Mouse (Mus musculus) urinary bladder, postnatal 36 days (tissue): Measurements from ENCODE around the gene Gypa.

Source experiments
- DNase-seq, 2 experiments: peaks; one replicate each; pipeline ENCODE4 v3.0.0; 2022; ENCODE audit warnings: low spot score in 2 of 2, mixed read lengths in 1 of 2

The Gypa gene

DNA sequence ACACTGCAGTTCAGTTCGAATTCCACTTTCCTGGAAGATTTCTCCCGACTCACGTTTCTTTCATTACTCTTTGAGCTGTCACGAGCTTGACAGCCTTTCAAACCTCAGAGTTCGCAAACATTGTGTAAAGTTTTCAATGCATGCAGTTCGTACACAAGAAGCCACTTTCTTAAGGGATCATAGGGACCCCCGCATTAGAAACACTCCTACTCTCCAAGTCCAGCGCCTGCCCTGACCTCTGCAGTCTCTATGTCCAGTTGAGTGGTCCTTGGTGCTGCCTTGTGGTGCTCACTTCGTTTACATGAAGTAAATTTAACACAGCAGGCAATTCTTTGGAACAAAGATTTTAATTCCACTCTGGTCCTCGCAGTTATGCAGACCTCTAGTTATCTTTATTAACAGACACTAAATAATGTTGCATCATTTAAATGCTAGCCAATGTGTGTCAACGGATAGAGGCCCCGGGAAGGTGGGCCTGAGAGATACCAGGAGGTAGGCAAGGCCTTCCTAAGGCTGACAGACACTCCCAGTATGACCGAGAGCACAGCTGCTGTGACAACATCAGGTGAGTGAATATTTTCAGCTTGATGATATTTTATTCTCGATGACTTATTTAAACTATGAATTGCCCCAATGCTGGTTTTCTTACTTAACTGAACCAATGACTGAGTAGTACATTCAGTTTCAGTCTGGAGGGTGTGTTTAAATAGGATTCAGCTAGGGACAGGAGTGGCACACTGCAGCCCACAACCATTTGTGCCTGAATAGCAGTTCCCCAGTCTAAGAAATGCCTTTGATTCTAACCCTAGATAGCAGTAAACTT is at the start of gene Gypa:
Gene Gypa (plus strand): TSS at position 259 of the 823 bp plus-strand sequence.
- DNase-seq, result no peak

DNA sequence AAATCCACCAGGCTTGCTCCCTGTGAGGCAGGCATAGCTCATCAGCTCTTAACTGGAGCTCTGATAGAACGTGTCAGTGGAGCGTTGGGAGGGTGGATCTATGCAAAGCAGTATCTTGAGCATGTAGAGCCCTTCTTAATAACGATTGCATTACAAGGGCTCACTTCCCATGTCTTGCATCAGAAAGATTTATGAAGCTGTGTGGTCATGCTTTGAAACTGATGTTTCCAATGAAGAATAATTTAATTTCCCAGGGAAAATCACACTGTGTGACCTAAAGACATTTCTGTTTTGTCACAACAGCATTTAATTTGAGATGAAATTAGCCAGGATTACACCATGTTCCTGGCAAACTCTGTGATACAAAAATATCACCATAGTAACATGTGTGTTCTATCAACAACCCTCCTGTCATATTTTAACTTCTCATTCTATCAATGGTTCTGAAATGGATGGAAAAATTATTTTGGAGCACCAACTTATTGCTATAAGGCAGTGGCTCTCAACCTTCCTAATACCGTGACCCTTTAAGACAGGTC is 49.0 kb upstream of the Gypa start:
- DNase-seq, result no peak

- no peak for DNase-seq
Observed at GRCm38 (mm10) chr8:80447217-80447616, 46.4 kb upstream of the Gypa start.

GRCm38 (mm10) chr8:80451938-80452690 is 41.5 kb upstream of the Gypa start:
- no peak for DNase-seq

DNA sequence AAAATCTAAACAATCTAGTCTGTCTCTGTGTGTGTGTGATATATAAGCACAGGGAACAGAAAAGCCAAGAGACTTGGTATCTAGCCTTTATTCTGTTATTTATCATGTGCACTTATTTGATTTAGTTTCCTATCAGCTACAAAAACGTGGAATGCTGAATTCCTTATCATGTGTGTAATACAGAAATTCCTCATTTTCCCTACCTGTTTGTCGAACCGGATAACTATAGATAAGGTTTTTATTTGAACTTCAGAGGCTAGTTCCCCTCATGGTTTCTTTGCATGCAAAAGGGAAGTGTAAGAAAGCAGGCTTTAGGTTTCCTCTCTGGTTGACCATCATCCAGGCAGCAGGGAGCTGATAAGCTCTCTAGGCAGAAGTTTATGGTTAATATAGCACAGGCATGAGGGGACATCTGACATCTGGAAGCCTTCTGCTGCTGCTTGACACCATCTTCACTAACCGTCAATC is 30.1 kb upstream of the Gypa start:
- DNase-seq, result no peak

DNA sequence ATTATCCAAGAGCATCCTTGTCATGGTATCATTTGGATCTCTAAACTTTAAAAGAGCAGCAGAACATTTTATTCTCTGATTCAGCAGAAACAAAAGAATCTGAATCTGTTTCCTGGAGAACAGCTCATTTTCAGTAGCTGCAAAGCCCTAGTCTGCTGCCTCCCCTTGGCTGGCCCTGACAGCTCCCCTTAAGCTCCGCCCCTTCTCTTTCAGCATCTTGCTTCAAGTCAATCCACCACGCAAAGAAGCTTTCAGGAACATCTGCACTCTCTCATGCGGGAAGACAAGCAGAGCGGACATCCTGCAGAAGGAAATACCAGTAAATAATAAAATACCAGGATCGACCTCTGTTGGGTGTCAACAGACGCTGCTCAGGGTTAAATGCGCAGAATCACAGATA is 18.6 kb upstream of the Gypa start:
- DNase-seq, result no peak

DNA sequence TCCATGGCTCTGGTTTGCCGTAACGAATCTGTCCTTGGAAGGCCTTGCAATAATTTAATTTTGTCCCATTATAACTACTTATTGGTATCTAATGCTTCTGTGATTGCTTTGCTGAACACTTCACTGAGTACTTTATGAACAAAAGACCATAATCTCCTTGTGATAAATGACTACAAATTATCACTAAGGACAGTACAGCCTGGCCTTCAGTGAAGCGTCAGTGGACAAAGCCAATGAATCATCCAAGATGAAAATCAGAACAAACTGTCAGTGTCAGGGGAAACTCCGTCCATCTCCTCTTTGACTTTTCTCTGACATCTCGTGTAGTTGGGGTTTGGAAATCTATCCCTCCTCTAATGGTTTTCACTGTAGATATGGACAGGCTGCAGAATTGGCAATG is 15.4 kb upstream of the Gypa start:
- DNase-seq, result no peak

DNA sequence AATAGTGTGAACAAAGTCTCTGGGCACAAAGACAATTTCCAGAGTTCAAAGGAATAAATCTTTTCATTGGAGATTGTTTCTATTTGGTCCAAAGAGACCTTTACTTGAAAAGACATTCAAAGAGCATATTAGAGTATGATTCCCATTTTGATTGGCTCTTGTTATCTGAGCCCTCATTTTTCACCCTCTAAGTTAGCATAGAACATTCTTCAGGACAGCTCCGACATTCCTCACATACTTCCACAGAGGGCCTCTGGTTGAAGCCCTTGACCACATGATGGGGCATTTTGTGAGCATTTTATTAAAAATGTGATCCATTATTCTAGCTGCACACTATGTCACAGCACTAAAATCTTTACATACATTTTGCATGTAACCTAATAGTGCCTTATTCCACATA is 14.5 kb upstream of the Gypa start:
- no peak for DNase-seq

- no peak for DNase-seq
Observed at GRCm38 (mm10) chr8:80482173-80482572, 11.4 kb upstream of the Gypa start.

DNA sequence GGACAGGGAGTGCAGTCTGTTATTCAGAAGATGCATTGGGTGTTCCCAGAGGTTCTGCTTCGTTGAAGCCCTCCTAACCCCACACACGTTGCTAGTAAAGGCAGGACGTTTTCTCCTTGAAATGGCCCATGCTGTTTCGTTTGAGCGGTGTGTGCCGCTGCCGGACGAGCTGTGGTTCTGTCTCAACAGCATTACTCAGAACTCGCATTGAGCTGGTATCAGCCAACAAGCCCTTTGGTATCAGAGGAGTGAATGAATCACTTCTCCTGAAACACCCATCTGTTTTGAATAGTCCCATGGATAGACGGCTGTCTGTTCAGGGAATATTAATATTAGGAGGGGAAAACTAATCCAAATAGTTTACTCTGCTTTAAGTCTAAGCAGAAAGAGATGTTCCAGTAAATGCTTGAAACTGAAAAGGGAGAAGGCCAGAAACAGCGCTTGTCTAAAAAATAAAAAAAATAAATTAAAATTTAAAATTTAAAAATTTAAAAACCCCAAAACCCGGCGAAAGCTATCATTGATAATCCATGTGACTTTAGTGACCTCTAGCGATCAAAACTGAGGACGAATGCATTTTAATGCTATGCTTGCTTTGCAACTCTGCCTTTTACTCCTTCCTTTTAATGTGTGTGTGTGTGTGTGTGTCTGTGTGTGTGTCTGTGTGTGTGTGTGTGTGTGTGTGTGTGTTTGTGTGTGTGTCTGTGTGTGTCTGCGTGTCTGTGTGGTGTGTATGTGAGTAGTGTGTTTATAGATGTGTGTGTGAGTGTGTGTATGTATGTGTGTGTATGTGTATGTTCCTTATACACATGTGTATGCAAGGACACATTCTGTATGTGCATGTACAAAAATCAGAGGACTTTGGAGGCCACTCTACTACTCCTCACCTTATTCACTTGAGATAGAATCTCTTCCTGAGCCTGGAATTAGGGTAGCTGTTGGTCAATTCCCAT is 10.5 kb upstream of the Gypa start:
- no peak for DNase-seq

DNA sequence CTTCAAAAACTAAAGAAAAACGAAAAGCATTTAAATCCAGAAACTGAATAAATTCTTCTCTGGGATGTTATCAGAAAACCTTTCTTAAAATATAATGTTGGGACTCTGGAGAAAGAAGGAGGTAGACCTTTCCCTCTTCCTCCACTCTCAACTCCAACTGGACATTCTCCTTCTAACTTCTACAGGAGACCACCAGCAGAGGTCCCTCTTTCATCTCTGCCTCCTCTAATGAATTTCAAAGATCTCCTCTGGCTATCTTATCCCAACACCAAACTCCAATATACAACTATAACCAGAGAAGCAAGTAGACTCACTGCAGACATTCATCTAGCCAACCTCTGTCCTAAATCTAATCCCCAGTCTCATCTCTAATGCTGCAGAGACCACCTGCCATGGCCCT is 2.0 kb upstream of the Gypa start:
- no peak for DNase-seq

DNA sequence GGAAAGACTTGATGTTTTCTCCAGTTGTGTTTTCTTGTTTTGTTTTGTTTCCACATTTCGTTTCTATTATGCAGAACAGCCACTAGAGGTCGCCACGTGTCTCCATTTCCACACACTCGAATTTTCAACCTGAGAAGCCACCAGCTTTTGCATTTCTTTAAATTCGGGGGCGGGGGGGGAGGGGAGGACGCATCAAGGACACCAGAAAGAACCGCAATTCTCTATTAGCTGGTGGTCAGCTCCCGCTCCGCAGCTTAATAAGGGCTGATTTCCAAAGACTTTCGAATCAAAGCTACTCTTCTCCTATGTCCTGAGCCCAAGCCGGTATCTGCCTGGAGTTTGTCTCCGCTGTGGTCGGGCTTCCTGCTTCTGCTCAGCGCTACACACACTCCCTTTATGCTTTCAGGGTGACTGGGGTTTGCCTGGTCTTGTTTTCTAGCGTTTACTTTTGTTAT is 567 bp upstream of the Gypa start:
- DNase-seq, result peak; percentile 47 to 52

GRCm38 (mm10) chr8:80494346-80494660 is 722 bp downstream of the Gypa start:
- DNase-seq, result no peak

DNA sequence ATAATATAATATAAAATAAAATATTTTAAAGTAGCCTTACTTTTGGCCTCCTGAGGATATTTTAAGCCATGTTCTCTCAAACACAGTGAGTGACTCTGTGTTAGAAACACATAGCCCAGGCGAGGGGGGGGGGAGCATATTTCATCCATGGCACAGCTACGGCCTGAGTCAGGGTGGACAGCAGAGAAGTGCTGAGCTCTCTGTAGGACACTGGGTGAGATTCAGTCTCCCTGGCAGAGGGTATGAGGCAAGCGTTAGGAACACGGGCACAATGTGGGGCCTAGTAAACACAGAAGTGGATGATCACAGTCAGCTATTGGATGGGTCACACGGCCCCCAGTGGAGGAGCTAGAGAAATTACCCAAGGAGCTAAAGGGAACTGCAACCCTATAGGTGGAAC is 1.2 kb downstream of the Gypa start:
- no peak for DNase-seq

- DNase-seq, result no peak
Observed at GRCm38 (mm10) chr8:80495527-80495926, 1.9 kb downstream of the Gypa start.

DNA sequence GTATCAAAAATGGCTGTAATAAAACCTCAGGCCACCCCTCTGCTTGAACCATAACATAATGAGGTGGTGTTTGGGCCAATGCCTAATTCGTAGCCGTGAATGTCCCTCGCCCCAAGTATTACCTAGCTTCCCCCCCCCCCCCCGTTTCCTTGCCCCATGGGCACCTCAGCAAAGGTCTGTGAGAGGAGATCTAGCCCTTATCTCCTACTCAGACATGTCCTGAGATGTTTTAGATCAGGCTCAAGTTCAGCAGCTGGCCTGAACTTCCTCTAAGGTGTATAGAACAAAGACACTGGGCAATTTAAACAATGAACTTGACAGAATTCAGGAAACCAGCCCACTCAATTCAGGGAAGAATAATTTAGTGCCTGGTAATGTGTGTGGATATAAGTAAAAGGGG is 3.7 kb downstream of the Gypa start:
- no peak for DNase-seq

GRCm38 (mm10) chr8:80500244-80500643 is 6.7 kb downstream of the Gypa start:
- no peak for DNase-seq

DNA sequence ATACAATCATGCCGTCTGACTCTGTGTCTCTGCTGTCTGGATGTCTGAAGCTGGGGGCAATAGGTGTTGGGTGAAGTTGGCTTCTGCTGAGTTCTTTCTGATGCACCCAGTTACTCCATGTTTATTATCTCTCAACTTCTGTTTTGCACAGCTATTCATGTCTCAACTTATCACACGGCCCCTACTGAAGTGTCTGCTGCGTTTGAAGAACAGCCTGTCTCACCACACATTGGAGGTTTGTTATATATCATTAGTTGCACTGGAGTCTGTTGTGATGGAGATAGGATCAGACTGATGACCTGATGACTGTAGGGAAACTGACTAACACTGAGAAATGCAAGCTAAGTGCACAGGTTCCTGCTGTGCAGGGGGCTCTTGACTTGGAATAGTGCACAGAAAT is 7.2 kb downstream of the Gypa start:
- no peak for DNase-seq

DNA sequence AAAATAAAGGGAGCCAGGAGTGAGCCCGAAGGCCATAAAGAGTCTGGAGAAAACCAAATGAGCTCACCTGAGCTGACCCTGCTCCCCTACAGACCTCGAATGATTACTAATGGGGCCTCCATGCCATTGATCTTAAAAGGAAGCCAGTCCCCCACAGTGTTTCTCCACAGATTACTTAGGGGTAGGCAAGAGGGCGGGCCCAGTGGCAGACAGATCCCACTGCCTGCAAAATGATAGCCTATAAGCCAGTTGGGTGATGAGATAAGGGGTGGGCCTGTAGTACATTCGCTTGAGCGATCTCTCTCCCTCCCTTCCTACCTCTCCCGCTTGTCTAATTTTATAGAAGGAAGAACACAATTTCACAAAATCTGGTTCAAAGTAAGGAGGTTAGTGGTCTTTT is 7.7 kb downstream of the Gypa start:
- no peak for DNase-seq

GRCm38 (mm10) chr8:80526382-80527355 is 33.1 kb downstream of the Gypa start:
- DNase-seq, result no peak

GRCm38 (mm10) chr8:80541836-80542235 is 48.3 kb downstream of the Gypa start:
- DNase-seq, result no peak
